Comparison of ENCODE assay signal across 10 mouse cellular contexts in genomic region chr16:95929700-95930435, GRCm38 (mm10).
DNase-seq lines count a peak whose midpoint lies in the region; ATAC-seq and TF ChIP-seq lines count a peak whose summit lies in the region.
"Had no signal": no experiment of that assay in that cellular context is flagged by ENCODE, and none has a peak within 500 bp of the region (broad histone marks: within the 10 kb centered on the region; RNA-seq: fewer than 3 reads in every experiment).

No protein-coding gene starts in this region.

- TF ChIP-seq EP300 in liver, postnatal 0 days (IDR thresholded peaks at IDR 0.05; ENCODE audit: low read depth) = no peak

- DNase-seq in liver, embryonic 11.5 days (ENCODE audit: low spot score) = no peak
- DNase-seq in R1 (ENCODE audit: low read depth, low spot score) = peak; percentile 43
- peak; percentile 26 for DNase-seq in liver, postnatal 0 days
- DNase-seq in thymus, postnatal 10 days (ENCODE audit: low spot score in 2 of 2) = peak; percentile 40 to 59
- no peak for DNase-seq in left cerebral cortex, postnatal 10 days (ENCODE audit: extremely low spot score in 1 of 2, low spot score in 2 of 2)
- DNase-seq in layer of hippocampus, postnatal 10 days (ENCODE audit: low spot score in 2 of 2) = no peak
- DNase-seq: adrenal gland, postnatal 36 days had no signal

- H3K36me3 ChIP-seq in liver, embryonic 16.5 days (ENCODE audit: control insufficient read depth, insufficient read depth) = no peaks in the 10 kb centered on the region
- H3K36me3 ChIP-seq in liver, embryonic 11.5 days (ENCODE audit: control insufficient read depth, insufficient read depth, low read length) = no peaks in the 10 kb centered on the region
- H3K36me3 ChIP-seq in liver, postnatal 0 days (replicated peaks; ENCODE audit: insufficient read depth, low read length) = no peaks in the 10 kb centered on the region
- H3K36me3 ChIP-seq: forebrain, embryonic 10.5 days; G1E had no signal

- H3K4me3 ChIP-seq in liver, embryonic 16.5 days (ENCODE audit: low read depth, low read length) = no peak overlapping the region
- H3K4me3 ChIP-seq in liver, embryonic 11.5 days (ENCODE audit: low read depth, low read length) = no peak overlapping the region
- H3K4me3 ChIP-seq in liver, postnatal 0 days (ENCODE audit: low read depth, low read length) = no peak overlapping the region
- H3K4me3 ChIP-seq: forebrain, embryonic 10.5 days had no signal

- peaks cover 9% of the 10 kb centered on the region for H3K4me1 ChIP-seq in liver, embryonic 16.5 days (ENCODE audit: control insufficient read depth, low read depth, low read length)
- peaks cover 8% of the 10 kb centered on the region for H3K4me1 ChIP-seq in liver, embryonic 11.5 days (replicated peaks; ENCODE audit: control insufficient read depth, insufficient read depth, low read length)
- H3K4me1 ChIP-seq in liver, postnatal 0 days (ENCODE audit: insufficient read depth) = peaks cover 30% of the 10 kb centered on the region

- no peaks in the 10 kb centered on the region for H3K27me3 ChIP-seq in liver, embryonic 16.5 days (ENCODE audit: control insufficient read depth, insufficient read depth, low read depth, low read length)
- no peaks in the 10 kb centered on the region for H3K27me3 ChIP-seq in liver, embryonic 11.5 days (replicated peaks; ENCODE audit: control insufficient read depth, insufficient read depth, low read length)
- no peaks in the 10 kb centered on the region for H3K27me3 ChIP-seq in liver, postnatal 0 days (ENCODE audit: insufficient read depth, low read length)

- intact Hi-C loops in left cerebral cortex, postnatal 10 days (cut with DNase I) = no loop called here

- 52% methylated on average over 14 of the region's 14 CpGs for WGBS in liver, embryonic 16.5 days (ENCODE audit: insufficient replicate concordance)
- 68% methylated on average over 14 of the region's 14 CpGs for WGBS in liver, embryonic 11.5 days
- 57% methylated on average over 14 of the region's 14 CpGs for WGBS in liver, postnatal 0 days (ENCODE audit: insufficient replicate concordance)

- no peak for ATAC-seq in liver, embryonic 16.5 days (ENCODE audit: low read depth)
- no peak for ATAC-seq in liver, embryonic 11.5 days (replicated peaks; ENCODE audit: low FRiP score)
- no peak for ATAC-seq in liver, postnatal 0 days

- no peak for TF ChIP-seq CTCF in liver, postnatal 0 days (IDR thresholded peaks at IDR 0.05; ENCODE audit: low read depth)

- peak overlapping the region; percentile 39; the same call in 1 of the 2 replicates for H3K27ac ChIP-seq in liver, embryonic 16.5 days (ENCODE audit: low read length)
- H3K27ac ChIP-seq in liver, embryonic 11.5 days (ENCODE audit: low read depth, low read length) = no peak overlapping the region
- peak overlapping the region; percentile 67 for H3K27ac ChIP-seq in liver, postnatal 0 days (ENCODE audit: low read depth)
- H3K27ac ChIP-seq: forebrain, embryonic 10.5 days had no signal

- no peaks in the 10 kb centered on the region for H3K9me3 ChIP-seq in liver, embryonic 16.5 days (replicated peaks; ENCODE audit: control insufficient read depth, low read length)
- no peaks in the 10 kb centered on the region for H3K9me3 ChIP-seq in liver, embryonic 11.5 days (ENCODE audit: control insufficient read depth, low read length)
- H3K9me3 ChIP-seq in liver, postnatal 0 days (ENCODE audit: low read length) = no peaks in the 10 kb centered on the region
- H3K9me3 ChIP-seq: forebrain, embryonic 10.5 days; G1E had no signal

- H3K4me2 ChIP-seq in liver, embryonic 16.5 days (ENCODE audit: low read depth, low read length) = no peak overlapping the region
- no peak overlapping the region for H3K4me2 ChIP-seq in liver, embryonic 11.5 days
- H3K4me2 ChIP-seq in liver, postnatal 0 days (ENCODE audit: low read depth, low read length) = peak overlapping the region; percentile 15; the same call in 1 of the 2 replicates

- no peak overlapping the region for H3K9ac ChIP-seq in liver, embryonic 16.5 days (ENCODE audit: low read depth, low read length)
- no peak overlapping the region for H3K9ac ChIP-seq in liver, embryonic 11.5 days (ENCODE audit: low read depth, low read length)
- no peak overlapping the region for H3K9ac ChIP-seq in liver, postnatal 0 days (replicated peaks)

Comparison
In these comparisons a context has a peak if more than half of its experiments do, and no peak if none do; other contexts are left out.
1. DNase-seq: peak in R1 (single experiment), liver, postnatal 0 days (single experiment) and thymus, postnatal 10 days (2 of 2); none in liver, embryonic 11.5 days (single experiment), left cerebral cortex, postnatal 10 days (0 of 2) and layer of hippocampus, postnatal 10 days (0 of 2).